Comparison of ENCODE assay signal across 7 mouse cellular contexts in genomic region chr1:160547934-160548876, GRCm38 (mm10).
DNase-seq lines count a peak whose midpoint lies in the region; ATAC-seq lines count a peak whose summit lies in the region.

No protein-coding gene starts in this region.

- H3K4me1 ChIP-seq in forebrain, embryonic 10.5 days = peaks cover 34% of the 10 kb centered on the region
- no peaks in the 10 kb centered on the region for H3K4me1 ChIP-seq in intestine, embryonic 15.5 days (replicated peaks)

- 45% methylated on average over 4 of the region's 4 CpGs for WGBS in forebrain, embryonic 10.5 days
- 54% methylated on average over 4 of the region's 4 CpGs for WGBS in intestine, embryonic 15.5 days

- no peak overlapping the region for H3K4me3 ChIP-seq in forebrain, embryonic 10.5 days
- no peak overlapping the region for H3K4me3 ChIP-seq in intestine, embryonic 15.5 days (replicated peaks)

- no peaks in the 10 kb centered on the region for H3K36me3 ChIP-seq in forebrain, embryonic 10.5 days (replicated peaks)
- no peaks in the 10 kb centered on the region for H3K36me3 ChIP-seq in intestine, embryonic 15.5 days

- H3K27ac ChIP-seq in forebrain, embryonic 10.5 days = peak overlapping the region; percentile 69
- H3K27ac ChIP-seq in intestine, embryonic 15.5 days = no peak overlapping the region

- no peak for ATAC-seq in intestine, embryonic 15.5 days

- no peaks in the 10 kb centered on the region for H3K27me3 ChIP-seq in forebrain, embryonic 10.5 days (ENCODE audit: poor library complexity, severe bottlenecking)
- no peaks in the 10 kb centered on the region for H3K27me3 ChIP-seq in intestine, embryonic 15.5 days (replicated peaks)

- no peak overlapping the region for H3K4me2 ChIP-seq in intestine, embryonic 15.5 days (replicated peaks)

- peak; percentile 54 to 59 for DNase-seq in right cerebral cortex, adult 2 months (ENCODE audit: low spot score in 2 of 2)
- no peak for DNase-seq in right cerebral cortex, postnatal 14 days
- DNase-seq in forebrain, embryonic 10.5 days (ENCODE audit: extremely low spot score, low spot score) = no peak
- peak; percentile 45 to 84 for DNase-seq in left cerebral cortex, postnatal 25 days (ENCODE audit: low spot score in 2 of 2)
- DNase-seq in kidney, postnatal 10 days = no peak
- DNase-seq in gastrocnemius, adult 8-10 months (ENCODE audit: low spot score in 2 of 2) = no peak

- no peaks in the 10 kb centered on the region for H3K9me3 ChIP-seq in forebrain, embryonic 10.5 days
- no peaks in the 10 kb centered on the region for H3K9me3 ChIP-seq in intestine, embryonic 15.5 days

- intact Hi-C loops in left cerebral cortex, postnatal 25 days (cut with DNase I) = loop anchor here (10.0 kb wide), 1 partner anchor 143 kb away; no protein-coding TSS in a partner anchor

- H3K9ac ChIP-seq in intestine, embryonic 15.5 days = no peak overlapping the region

Comparison
In these comparisons a context has a peak if more than half of its experiments do, and no peak if none do; other contexts are left out.
1. DNase-seq: peak in right cerebral cortex, adult 2 months (2 of 2) and left cerebral cortex, postnatal 25 days (2 of 2); none in right cerebral cortex, postnatal 14 days (single experiment), forebrain, embryonic 10.5 days (single experiment), kidney, postnatal 10 days (single experiment) and gastrocnemius, adult 8-10 months (0 of 2).